Mouse (Mus musculus) midbrain, embryonic 14.5 days (tissue): ENCODE measurements around the gene Zfp296. TPM values are rescaled to one million over a fixed set of nuclear protein-coding genes. Genes with fewer than 3 reads are reported as not detected.

Experiments used
- ATAC-seq: fragments of 200-750 bp; cut with Nextera tagmentation; 2 replicates; pipeline ENCODE4 v1.8.0; 2017; ENCODE audit warnings: moderate number of reproducible peaks, moderate library complexity; ENCODE audit not compliant: low FRiP score, low TSS enrichment
- DNase-seq: peaks from one replicate; pipeline ENCODE4 v3.0.0-alpha.2; 2015
- H3K27ac ChIP-seq: fragments of 300-500 bp; sonication (generic); replicated peaks from 2 replicates; pipeline ENCODE4 v1.5.1; 2014; ENCODE audit warnings: mild to moderate bottlenecking, low read depth, low read length, moderate library complexity
- H3K27me3 ChIP-seq: fragments of 300-500 bp; sonication (generic); 2 replicates; pipeline ENCODE4 v1.6.1; 2014; ENCODE audit warnings: low read length, control low read depth, mixed read lengths; ENCODE audit not compliant: control insufficient read depth, insufficient read depth
- H3K36me3 ChIP-seq: fragments of 300-500 bp; sonication (generic); 2 replicates; pipeline ENCODE4 v1.6.1; 2014; ENCODE audit warnings: low read length, control low read depth; ENCODE audit not compliant: control insufficient read depth, insufficient read depth
- H3K4me1 ChIP-seq: fragments of 300-500 bp; sonication (generic); 2 replicates; pipeline ENCODE4 v1.6.1; 2014; ENCODE audit warnings: mild to moderate bottlenecking, antibody characterized with exemption, low read length, control low read depth; ENCODE audit not compliant: control insufficient read depth, insufficient read depth
- H3K4me2 ChIP-seq: fragments of 300-500 bp; sonication (generic); 2 replicates; pipeline ENCODE4 v1.6.1; 2014; ENCODE audit warnings: mild to moderate bottlenecking, low read length, moderate library complexity
- H3K4me3 ChIP-seq: fragments of 300-500 bp; sonication (generic); replicated peaks from 2 replicates; pipeline ENCODE4 v1.5.1; 2014; ENCODE audit warnings: low read depth, low read length
- H3K9ac ChIP-seq: fragments of 300-500 bp; sonication (generic); replicated peaks from 2 replicates; pipeline ENCODE4 v1.6.1; 2014; ENCODE audit warnings: mild to moderate bottlenecking, low read length, moderate library complexity
- H3K9me3 ChIP-seq: fragments of 300-500 bp; sonication (generic); 2 replicates; pipeline ENCODE4 v1.6.1; 2016; ENCODE audit warnings: low read length, control low read depth, mixed read lengths; ENCODE audit not compliant: control insufficient read depth
- WGBS: fragments of 180-500 bp; shearing (Covaris S2); extraction: QIAGEN DNeasy Blood & Tissue Kit; methylation state at CpG from one replicate; pipeline ENCODE4 v1.1.7; 2014; 5-methylcytosine and 5-hydroxymethylcytosine counted together
- polyA plus RNA-seq: library from polyadenylated mRNA; unstranded; fragments of >200 nt; fragmentation: Nextera tagmentation; extraction: Ambion mirVana; gene quantifications from 2 replicates; pipeline ENCODE4 v1.2.1, GENCODE M21; 2014

Gene Zfp296
- polyA plus RNA-seq, 1 experiment from 2014 or later, result 0.32 TPM

GRCm38 (mm10) chr7:19627721-19628120, 50.6 kb downstream of the Zfp296 start:
- 54% methylated on average over 3 of the region's 3 CpGs for WGBS
- Histone ChIP-seq H3K4me2 (peak overlapping the region; percentile 94), H3K4me3 (peak overlapping the region; percentile 68)

DNA sequence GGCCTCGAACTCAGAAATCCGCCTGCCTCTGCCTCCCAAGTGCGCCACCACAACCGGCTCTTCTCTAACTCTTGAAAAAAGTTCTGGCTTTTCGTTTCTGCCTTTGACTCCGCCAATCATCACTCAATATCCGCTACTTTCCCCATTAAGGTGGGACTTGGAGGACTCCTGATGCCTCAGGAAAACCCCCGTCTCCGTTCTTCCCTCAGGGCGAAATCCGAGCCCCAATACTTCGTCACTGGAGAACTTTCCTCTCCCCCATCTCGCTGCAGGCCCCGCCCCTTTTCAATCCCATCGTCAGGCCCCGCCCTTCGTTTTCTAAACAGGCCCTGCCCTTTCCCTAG, 51.1 kb downstream of the Zfp296 start:
- WGBS, result 15% methylated on average over 17 of the region's 17 CpGs
- no peak for DNase-seq
- Histone ChIP-seq H3K27me3 (no peaks in the 10 kb centered on the region), H3K36me3 (peaks cover 13% of the 10 kb centered on the region), H3K9me3 (no peaks in the 10 kb centered on the region), H3K4me2 (peak overlapping the region; percentile 94), H3K9ac (peak overlapping the region; percentile 12; the same call in 1 of the 2 replicates), H3K4me1 (no peaks in the 10 kb centered on the region; the same call in 1 of the 2 replicates), H3K4me3 (peak overlapping the region; percentile 68), H3K27ac (0 out of 2 replicates have a peak overlapping the region, but pooled peaks have one; percentile 46)
- ATAC-seq, result no peak

More at GRCm38 (mm10) chr7:19627721-19628120, 50.6 kb downstream of the Zfp296 start:
- Histone ChIP-seq H3K27ac (no peak overlapping the region), H3K36me3 (peaks cover 9% of the 10 kb centered on the region), H3K27me3 (no peaks in the 10 kb centered on the region), H3K4me1 (no peaks in the 10 kb centered on the region; the same call in 1 of the 2 replicates), H3K9ac (no peak overlapping the region), H3K9me3 (no peaks in the 10 kb centered on the region)
- DNase-seq, result no peak
- no peak for ATAC-seq

- Histone ChIP-seq H3K4me1 (no peaks in the 10 kb centered on the region; the same call in 1 of the 2 replicates), H3K36me3 (peaks cover 19% of the 10 kb centered on the region), H3K27ac (peak overlapping the region; percentile 63; the same call in 1 of the 2 replicates), H3K9me3 (no peaks in the 10 kb centered on the region), H3K4me2 (peak overlapping the region; percentile 94), H3K4me3 (peak overlapping the region; percentile 68), H3K9ac (peak overlapping the region; percentile 46; the same call in 1 of the 2 replicates), H3K27me3 (no peaks in the 10 kb centered on the region)
- ATAC-seq (peak; percentile 86), DNase-seq (peak; percentile 85)
- 1% methylated on average over 57 of the region's 57 CpGs for WGBS
Measured at GRCm38 (mm10) chr7:19628536-19629360, 51.7 kb downstream of the Zfp296 start.

GRCm38 (mm10) chr7:19629361-19629734, 52.3 kb downstream of the Zfp296 start, which contains the start of gene Relb:
Relb (minus strand) TSS chr7:19629438.
- H3K9ac ChIP-seq, result peak within 1 kb of the TSS; percentile 46; the same call in 1 of the 2 replicates
- H3K27me3 ChIP-seq, result no peaks in the 10 kb centered on the region
- peak within 1 kb of the TSS; percentile 68 for H3K4me3 ChIP-seq
- H3K27ac ChIP-seq, result peak within 1 kb of the TSS; percentile 63; the same call in 1 of the 2 replicates
- under 1% methylated on average over 40 of the region's 41 CpGs for WGBS
- ATAC-seq, result peak; percentile 84
- peak within 1 kb of the TSS; percentile 94 for H3K4me2 ChIP-seq
- peak; percentile 97 for DNase-seq
- H3K4me1 ChIP-seq, result no peaks in the 10 kb centered on the region; the same call in 1 of the 2 replicates
- H3K9me3 ChIP-seq, result no peaks in the 10 kb centered on the region
- peaks cover 25% of the 10 kb centered on the region for H3K36me3 ChIP-seq

Other genes with a start within 250 kb of the Zfp296 start
- 78.9 and 97.7 TPM in 2 replicates for gene Ercc1, start 232.5 kb upstream of the Zfp296 start, polyA plus RNA-seq
- gene Cd3eap, start 217.8 kb upstream of the Zfp296 start, polyA plus RNA-seq, result 16.4 and 18.9 TPM in 2 replicates
- 1.6 and 1.9 TPM in 2 replicates for gene Ppp1r13l, start 217.5 kb upstream of the Zfp296 start, polyA plus RNA-seq
- gene Ercc2, start 195.3 kb upstream of the Zfp296 start, polyA plus RNA-seq, result 21.6 and 27.9 TPM in 2 replicates
- gene Klc3, start 173.2 kb upstream of the Zfp296 start, polyA plus RNA-seq, result 0.36 and 0.59 TPM in 2 replicates
- 0.35 TPM in 1 of 2 replicates, not detected in the other for gene Ckm, start 172.5 kb upstream of the Zfp296 start, polyA plus RNA-seq
- gene Mark4, start 118.5 kb upstream of the Zfp296 start, polyA plus RNA-seq, result 18.8 and 20.3 TPM in 2 replicates
- gene Exoc3l2, start 114.0 kb upstream of the Zfp296 start, polyA plus RNA-seq, result 0.12 and 0.29 TPM in 2 replicates
- gene Bloc1s3, start 68.9 kb upstream of the Zfp296 start, polyA plus RNA-seq, result 2.5 and 6.1 TPM in 2 replicates
- 30.1 and 36.6 TPM in 2 replicates for gene Trappc6a, start 68.9 kb upstream of the Zfp296 start, polyA plus RNA-seq
- gene Nkpd1, start 59.4 kb upstream of the Zfp296 start, polyA plus RNA-seq, result 0.51 and 0.74 TPM in 2 replicates
- 9.5 and 31.7 TPM in 2 replicates for gene Ppp1r37, start 14.2 kb upstream of the Zfp296 start, polyA plus RNA-seq
- 140 and 154 TPM in 2 replicates for gene Gemin7, start 308 bp downstream of the Zfp296 start, polyA plus RNA-seq
- gene Clasrp, start 27.2 kb downstream of the Zfp296 start, polyA plus RNA-seq, result 44.7 and 50.4 TPM in 2 replicates
- 4.5 and 5.2 TPM in 2 replicates for gene Relb, start 52.2 kb downstream of the Zfp296 start, polyA plus RNA-seq
- 132 and 134 TPM in 2 replicates for gene Clptm1, start 87.7 kb downstream of the Zfp296 start, polyA plus RNA-seq
- gene Apoc2, start 100.7 kb downstream of the Zfp296 start, polyA plus RNA-seq, result 0.37 TPM in 1 of 2 replicates, not detected in the other
- gene Gm44805, start 104.1 kb downstream of the Zfp296 start, polyA plus RNA-seq, result not detected in 2 replicates
- not detected in 2 replicates for gene Apoc4, start 104.2 kb downstream of the Zfp296 start, polyA plus RNA-seq
- gene Apoc1, start 115.4 kb downstream of the Zfp296 start, polyA plus RNA-seq, result 1.7 and 2.0 TPM in 2 replicates
- 163 and 265 TPM in 2 replicates for gene Apoe, start 121.9 kb downstream of the Zfp296 start, polyA plus RNA-seq
- gene Tomm40, start 138.2 kb downstream of the Zfp296 start, polyA plus RNA-seq, result 120 and 121 TPM in 2 replicates
- 41.1 and 46.1 TPM in 2 replicates for gene Nectin2, start 173.2 kb downstream of the Zfp296 start, polyA plus RNA-seq
- gene Bcam, start 193.7 kb downstream of the Zfp296 start, polyA plus RNA-seq, result 4.5 and 7.8 TPM in 2 replicates
- not detected in 2 replicates for gene Cblc, start 219.5 kb downstream of the Zfp296 start, polyA plus RNA-seq
- gene Bcl3, start 245.5 kb downstream of the Zfp296 start, polyA plus RNA-seq, result 0.77 and 1.2 TPM in 2 replicates